Mouse (Mus musculus): ENCODE results near the gene Ppp1r26.

- no peak for TF ChIP-seq CHD1 (IDR thresholded peaks at IDR 0.05; ENCODE audit: low read depth, low read length)
- TF ChIP-seq POLR2A (IDR thresholded peaks at IDR 0.05; ENCODE audit: control insufficient read depth in 1 of 2, insufficient read depth in 1 of 2, low read depth in 1 of 2, low read length in 2 of 2, poor library complexity in 1 of 2), result no peak
These were observed 58.1 kb downstream of the Ppp1r26 start for GRCm38 (mm10) chr2:28504676-28505075.

Data from MEL (cell line).